Mouse (Mus musculus) CD8-positive naive resting alpha-beta T cell, adult 57 days (primary cell): ENCODE measurements around the gene Prkx. TPM values are rescaled to one million over a fixed set of nuclear protein-coding genes. Genes with fewer than 3 reads are reported as not detected.

Source experiments
- total RNA-seq: library from RNA; stranded (reverse); gene quantifications from one replicate; pipeline ENCODE4 v1.2.4, GENCODE M21; 2023

Prkx gene
- 45.1 TPM for total RNA-seq

DNA sequence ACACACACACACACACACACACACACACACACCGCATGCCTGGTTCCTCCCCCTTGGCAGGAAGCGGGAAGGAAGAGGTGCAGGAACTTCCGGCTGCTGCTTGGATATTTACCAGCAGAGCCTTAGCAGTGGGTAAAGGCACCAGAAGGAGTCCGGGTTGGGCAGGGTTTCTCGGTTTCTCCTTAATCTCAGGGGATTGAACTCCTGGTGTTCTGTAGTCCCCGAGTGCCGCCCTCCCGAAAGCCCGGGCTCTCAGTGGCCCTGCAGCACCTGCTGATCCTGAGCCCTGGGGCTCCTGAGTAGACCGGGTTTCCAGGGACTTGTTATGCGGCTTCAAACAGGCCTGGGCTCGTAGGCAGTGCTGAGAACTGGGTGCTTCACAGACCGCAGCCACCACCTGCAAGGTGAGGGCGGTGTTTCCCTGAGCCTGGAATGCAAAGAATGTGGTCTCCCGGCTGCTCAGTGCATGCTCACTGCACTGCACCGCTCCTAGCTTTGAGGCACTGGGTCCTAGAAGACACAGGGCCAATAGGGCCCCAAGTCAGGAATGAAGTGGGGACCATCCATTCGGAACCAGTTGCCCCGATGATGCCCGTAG, at the start of gene Prkx:
Prkx (minus strand) TSS at position 41 of the 598 bp plus-strand sequence.

Other genes with a start within 250 kb of the Prkx start
- not detected for gene Pbsn, start 57.3 kb upstream of the Prkx start, total RNA-seq
- not detected for gene Gm14744, start 68.5 kb upstream of the Prkx start, total RNA-seq
- gene 5430402E10Rik, start 128.8 kb upstream of the Prkx start, total RNA-seq = not detected